Mouse (Mus musculus) heart, embryonic 11.5 days (tissue): Measurements from ENCODE around the gene Tbxa2r. TPM values are rescaled to one million over a fixed set of nuclear protein-coding genes. Genes with fewer than 3 reads are reported as not detected.

Experiments used
- ATAC-seq: fragments of 200-750 bp; cut with Nextera tagmentation; replicated peaks from 2 replicates; pipeline ENCODE4 v1.8.0; 2017; ENCODE audit warnings: moderate library complexity; ENCODE audit not compliant: insufficient number of reproducible peaks, low FRiP score, low TSS enrichment
- H3K27ac ChIP-seq: fragments of 300-500 bp; sonication (generic); 2 replicates; pipeline ENCODE4 v1.5.1; 2014; ENCODE audit warnings: mild to moderate bottlenecking, low read depth, low read length
- H3K27me3 ChIP-seq: fragments of 300-500 bp; sonication (generic); 2 replicates; pipeline ENCODE4 v1.6.1; 2014; ENCODE audit warnings: mild to moderate bottlenecking, low read length, mixed read lengths; ENCODE audit not compliant: control insufficient read depth, insufficient read depth
- H3K36me3 ChIP-seq: fragments of 300-500 bp; sonication (generic); 2 replicates; pipeline ENCODE4 v1.6.1; 2014; ENCODE audit warnings: mild to moderate bottlenecking, low read length, moderate library complexity, mixed read lengths; ENCODE audit not compliant: control insufficient read depth, insufficient read depth
- H3K4me1 ChIP-seq: fragments of 300-500 bp; sonication (generic); 2 replicates; pipeline ENCODE4 v1.6.1; 2014; ENCODE audit warnings: low read length; ENCODE audit not compliant: control insufficient read depth, insufficient read depth
- H3K4me2 ChIP-seq: fragments of 300-500 bp; sonication (generic); 2 replicates; pipeline ENCODE4 v1.6.1; 2014; ENCODE audit warnings: mild to moderate bottlenecking, moderate library complexity
- H3K4me3 ChIP-seq: fragments of 300-500 bp; sonication (generic); 2 replicates; pipeline ENCODE4 v1.5.1; 2014; ENCODE audit warnings: low read depth, low read length
- H3K9ac ChIP-seq: fragments of 300-500 bp; sonication (generic); 2 replicates; pipeline ENCODE4 v1.6.1; 2014; ENCODE audit warnings: mild to moderate bottlenecking, low read depth, low read length, moderate library complexity
- H3K9me3 ChIP-seq: fragments of 300-500 bp; sonication (generic); replicated peaks from 2 replicates; pipeline ENCODE4 v1.6.1; 2016; ENCODE audit warnings: low read length; ENCODE audit not compliant: control insufficient read depth
- WGBS: fragments of 180-500 bp; shearing (Covaris S2); extraction: QIAGEN DNeasy Blood & Tissue Kit; methylation state at CpG from one replicate; pipeline ENCODE4 v1.1.7; 2014; ENCODE audit not compliant: insufficient replicate concordance; 5-methylcytosine and 5-hydroxymethylcytosine counted together
- polyA plus RNA-seq: library from polyadenylated mRNA; unstranded; fragments of >200 nt; fragmentation: Nextera tagmentation; extraction: Ambion mirVana; gene quantifications from 2 replicates; pipeline ENCODE4 v1.2.1, GENCODE M21; 2014

Gene Tbxa2r
- polyA plus RNA-seq, 1 experiment from 2014 or later: 10.9 TPM

DNA sequence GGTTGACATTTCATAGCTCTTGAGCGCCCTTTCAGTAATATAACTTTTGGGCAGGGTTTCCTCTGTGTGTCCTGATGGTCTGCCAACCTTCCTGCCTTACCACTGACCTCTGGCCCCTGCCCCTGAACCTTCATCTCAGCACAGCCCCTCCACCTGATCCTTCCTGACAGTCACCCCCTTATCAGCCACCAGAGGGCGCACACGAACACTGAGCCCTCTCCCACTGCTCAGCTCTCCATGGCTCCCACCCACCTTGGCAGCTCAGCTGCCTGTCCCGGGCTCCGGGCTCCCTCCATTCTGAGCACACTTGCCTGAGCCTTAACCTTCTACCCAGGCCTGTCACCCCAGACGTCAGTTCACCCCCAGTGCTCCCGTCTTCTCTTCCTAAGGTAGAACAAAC, 39.3 kb upstream of the Tbxa2r start:
- ATAC-seq: no peak
- no peaks in the 10 kb centered on the region for H3K9me3 ChIP-seq
- H3K4me3 ChIP-seq: no peak overlapping the region
- peaks cover 46% of the 10 kb centered on the region for H3K27me3 ChIP-seq
- H3K4me1 ChIP-seq: peaks cover 17% of the 10 kb centered on the region
- H3K27ac ChIP-seq: no peak overlapping the region
- 3% methylated on average over 7 of the region's 7 CpGs for WGBS
- no peaks in the 10 kb centered on the region for H3K36me3 ChIP-seq
- H3K4me2 ChIP-seq: no peak overlapping the region
- H3K9ac ChIP-seq: no peak overlapping the region

DNA sequence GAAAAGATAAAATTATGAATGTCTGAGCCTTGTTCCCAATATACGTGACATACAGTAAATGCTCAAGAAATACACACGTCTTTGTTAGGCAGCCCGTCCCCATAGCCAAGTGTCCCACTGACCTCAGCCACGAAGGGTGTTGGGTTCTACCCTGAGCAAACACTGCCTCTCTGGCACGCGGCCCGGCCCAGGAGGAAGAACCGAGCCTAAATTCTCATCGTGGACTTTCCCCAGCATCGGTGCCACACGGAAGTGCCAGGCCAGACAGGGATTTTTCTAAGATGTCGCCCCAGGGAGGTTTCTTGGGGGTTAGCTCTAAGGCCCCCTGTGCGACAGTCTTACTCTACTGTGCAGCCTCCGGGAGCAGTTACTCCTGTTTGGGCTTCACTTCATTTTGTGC, 38.7 kb upstream of the Tbxa2r start:
- Histone ChIP-seq H3K4me3 (no peak overlapping the region), H3K4me1 (peaks cover 22% of the 10 kb centered on the region), H3K9me3 (no peaks in the 10 kb centered on the region), H3K27me3 (peaks cover 40% of the 10 kb centered on the region), H3K36me3 (no peaks in the 10 kb centered on the region), H3K27ac (no peak overlapping the region), H3K4me2 (no peak overlapping the region), H3K9ac (no peak overlapping the region)
- 66% methylated on average over 14 of the region's 14 CpGs for WGBS
- ATAC-seq: no peak

DNA sequence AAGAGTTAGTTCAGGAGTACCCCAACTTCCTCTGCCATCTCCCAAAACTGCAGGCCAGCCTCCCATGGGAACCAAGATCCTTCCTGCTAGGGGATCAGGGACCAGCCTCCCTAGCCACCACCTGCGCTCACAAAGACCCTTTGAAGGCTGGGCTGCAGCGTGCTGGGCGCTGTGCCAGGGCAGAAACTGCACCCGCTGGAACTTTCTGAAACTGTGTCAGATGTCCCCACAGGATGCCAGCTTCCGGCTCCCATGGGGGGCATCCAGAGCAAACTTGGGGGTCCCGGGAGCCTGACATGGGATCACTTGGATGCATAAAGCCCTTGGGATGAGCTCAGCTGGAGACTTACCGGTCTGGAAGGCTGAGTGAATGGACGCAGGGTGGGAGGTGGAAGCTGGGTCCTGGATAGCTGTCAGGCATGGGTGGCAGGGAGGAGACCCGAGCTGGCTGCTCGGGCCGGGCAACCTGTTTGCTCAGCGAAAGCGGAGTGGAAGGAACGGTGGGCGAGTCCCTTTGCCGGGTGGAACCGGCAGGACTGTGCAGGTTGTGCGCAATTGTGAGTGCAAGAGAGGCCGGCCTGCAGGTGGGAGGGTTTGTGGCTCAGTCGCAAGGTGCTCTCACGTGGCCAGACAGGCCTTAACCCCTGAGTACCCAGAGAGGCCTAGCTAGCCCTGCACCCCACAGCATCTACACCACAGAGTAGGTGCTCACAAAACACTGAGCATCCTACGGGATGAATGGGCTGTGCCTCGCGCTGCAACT, 37.7 kb upstream of the Tbxa2r start:
- Histone ChIP-seq H3K4me1 (peaks cover 32% of the 10 kb centered on the region), H3K9me3 (no peaks in the 10 kb centered on the region), H3K4me3 (no peak overlapping the region), H3K27ac (no peak overlapping the region), H3K36me3 (no peaks in the 10 kb centered on the region), H3K9ac (no peak overlapping the region), H3K4me2 (no peak overlapping the region), H3K27me3 (peaks cover 32% of the 10 kb centered on the region)
- ATAC-seq: no peak
- WGBS: 19% methylated on average over 24 of the region's 24 CpGs

DNA sequence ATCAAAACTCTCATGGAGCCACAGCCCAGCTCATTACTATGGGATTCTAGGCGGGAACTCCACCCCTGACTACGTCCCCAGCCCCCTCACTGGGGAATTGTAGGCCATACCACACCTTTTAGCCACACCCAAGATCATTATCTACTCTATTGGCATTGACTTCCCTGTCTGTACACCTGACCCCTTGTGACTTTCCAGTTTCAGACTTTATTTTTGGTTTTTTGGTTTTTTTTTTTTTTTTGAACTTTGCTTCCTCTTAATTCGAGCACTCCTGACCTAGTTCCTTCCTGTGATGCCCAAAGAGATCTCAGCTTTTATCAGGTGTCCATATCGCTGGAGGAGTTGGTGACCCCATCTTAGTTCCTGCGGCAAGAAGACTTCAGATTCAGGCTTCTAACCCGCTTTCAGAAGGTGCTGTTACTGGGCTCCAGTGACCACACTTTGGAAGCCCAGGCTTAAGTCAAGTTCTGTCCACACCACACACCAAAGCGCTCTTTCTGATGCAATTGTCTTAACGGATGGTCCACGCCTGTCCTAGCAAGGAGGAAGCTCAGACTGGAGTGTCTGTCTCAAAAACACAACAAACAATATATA, 36.9 kb upstream of the Tbxa2r start, which contains the start of gene Tjp3:
Gene Tjp3, minus strand, starts transcription at position 71 of the 594 bp plus-strand sequence.
- Histone ChIP-seq H3K9me3 (no peaks in the 10 kb centered on the region), H3K4me2 (peak within 1 kb of the TSS; percentile 19; the same call in 1 of the 2 replicates), H3K27me3 (peaks cover 32% of the 10 kb centered on the region), H3K4me3 (0 out of 2 replicates have a peak within 1 kb of the TSS, but pooled peaks have one; percentile 80), H3K9ac (no peak within 1 kb of the TSS), H3K27ac (no peak within 1 kb of the TSS), H3K4me1 (peaks cover 33% of the 10 kb centered on the region), H3K36me3 (no peaks in the 10 kb centered on the region)
- no peak for ATAC-seq
- WGBS: 72% methylated on average over 9 of the region's 9 CpGs

DNA sequence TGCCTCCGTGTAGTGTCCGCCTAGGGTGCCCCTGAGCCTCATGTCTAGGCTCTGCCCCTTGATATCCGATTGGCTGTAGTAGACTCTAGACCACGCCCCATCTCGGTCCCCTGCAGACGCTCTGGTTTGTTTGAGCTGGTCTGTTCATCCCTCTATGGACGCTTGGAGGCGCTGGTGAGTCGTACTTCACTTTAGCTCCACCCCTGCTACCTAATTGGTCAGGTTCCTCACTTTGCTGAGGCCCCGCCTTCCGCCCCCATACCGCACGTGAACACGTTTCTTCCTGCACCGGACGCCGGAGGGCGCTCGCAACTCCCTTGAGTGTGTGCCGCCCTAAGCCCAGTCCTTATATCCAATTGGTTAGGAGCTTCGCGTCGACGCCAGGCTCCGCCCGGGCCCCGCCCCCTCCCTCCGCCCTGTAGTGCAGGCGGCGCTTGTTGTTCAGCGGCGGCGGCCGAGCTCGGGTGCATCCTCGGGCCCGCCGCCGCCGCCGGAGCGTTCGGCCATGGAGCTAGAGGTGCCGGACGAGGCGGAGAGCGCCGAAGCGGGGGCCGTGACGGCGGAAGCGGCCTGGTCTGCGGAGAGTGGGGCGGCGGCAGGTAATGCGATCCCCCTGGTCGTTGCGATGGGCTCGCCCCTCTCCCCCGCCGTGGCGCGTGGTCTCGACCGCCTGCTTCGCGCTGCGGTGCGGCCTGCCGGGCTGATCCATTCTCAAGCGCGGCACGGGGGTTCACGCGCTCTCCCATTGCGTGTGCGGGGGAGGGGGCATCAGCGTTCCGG, 35.8 kb upstream of the Tbxa2r start, which contains the start of gene Pip5k1c:
Gene Pip5k1c, plus strand, starts transcription at position 410 of the 780 bp plus-strand sequence.
- Histone ChIP-seq H3K9me3 (no peaks in the 10 kb centered on the region), H3K36me3 (no peaks in the 10 kb centered on the region), H3K4me2 (peak within 1 kb of the TSS; percentile 96), H3K27me3 (peaks cover 32% of the 10 kb centered on the region), H3K4me1 (peaks cover 37% of the 10 kb centered on the region), H3K9ac (peak within 1 kb of the TSS; percentile 79), H3K27ac (peak within 1 kb of the TSS; percentile 51; the same call in 1 of the 2 replicates), H3K4me3 (peak within 1 kb of the TSS; percentile 80)
- peak; percentile 94 for ATAC-seq
- under 1% methylated on average over 77 of the region's 80 CpGs for WGBS

DNA sequence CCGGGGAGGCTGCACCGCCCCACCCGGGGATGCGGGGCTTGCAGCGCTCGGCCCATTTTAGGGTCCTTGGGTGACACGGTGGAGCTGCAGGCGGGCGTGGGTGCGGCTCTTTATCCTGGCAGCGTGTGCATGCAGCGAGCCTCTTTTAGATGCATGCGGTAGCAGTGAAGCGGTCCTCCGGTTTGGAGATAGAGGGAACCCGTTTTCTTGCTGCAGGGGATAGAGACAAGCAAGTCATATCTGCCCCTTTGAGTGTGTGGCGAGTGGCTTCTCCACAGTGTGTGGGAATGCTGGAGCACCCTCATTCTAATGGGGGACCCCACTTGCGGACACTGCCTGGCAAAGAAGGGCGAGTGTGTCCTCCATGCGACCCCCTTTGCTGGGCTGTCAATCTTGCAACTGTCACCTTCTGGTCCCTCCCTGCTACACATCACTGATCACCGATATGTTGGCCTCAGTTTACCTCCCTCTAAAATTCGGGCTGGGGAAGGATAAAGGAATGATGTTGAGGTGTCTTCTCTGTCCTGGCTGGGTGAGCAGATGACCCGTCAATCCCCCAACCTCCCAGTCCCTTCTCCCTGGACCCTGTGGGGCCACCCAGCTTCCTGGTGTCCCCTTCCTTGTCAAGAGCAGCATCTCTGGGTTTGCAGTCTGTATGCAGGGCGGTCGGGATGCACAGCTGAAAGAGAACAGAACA, 35.0 kb upstream of the Tbxa2r start:
- H3K36me3 ChIP-seq: no peaks in the 10 kb centered on the region
- H3K4me2 ChIP-seq: peak overlapping the region; percentile 96
- peaks cover 43% of the 10 kb centered on the region for H3K4me1 ChIP-seq
- no peak; the same call in 1 of the 2 replicates for ATAC-seq
- H3K4me3 ChIP-seq: peak overlapping the region; percentile 80
- H3K27me3 ChIP-seq: peaks cover 27% of the 10 kb centered on the region
- peak overlapping the region; percentile 79 for H3K9ac ChIP-seq
- 3% methylated on average over 25 of the region's 25 CpGs for WGBS
- H3K9me3 ChIP-seq: no peaks in the 10 kb centered on the region
- H3K27ac ChIP-seq: peak overlapping the region; percentile 51; the same call in 1 of the 2 replicates

DNA sequence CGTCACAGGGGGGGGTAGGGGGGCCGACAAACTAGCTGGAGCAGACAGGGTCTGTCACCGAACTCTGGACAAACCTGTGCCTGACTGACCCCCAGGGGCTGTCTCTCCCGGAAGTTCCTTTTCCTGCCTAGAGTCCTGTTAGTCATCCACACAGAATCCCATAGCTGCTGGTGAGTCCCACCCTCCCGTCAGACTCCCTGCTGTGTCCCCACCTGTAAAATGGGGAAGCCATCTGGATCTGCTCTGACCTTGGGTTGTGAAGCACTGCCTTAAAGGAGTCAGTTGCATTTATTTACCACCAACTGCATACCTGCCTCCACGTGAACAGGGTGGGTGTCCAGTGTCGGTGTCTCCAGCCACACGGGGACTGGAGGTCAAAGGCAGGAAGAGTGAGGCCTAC, 34.1 kb upstream of the Tbxa2r start:
- Histone ChIP-seq H3K4me1 (peaks cover 47% of the 10 kb centered on the region), H3K27me3 (peaks cover 24% of the 10 kb centered on the region), H3K27ac (no peak overlapping the region), H3K9me3 (no peaks in the 10 kb centered on the region), H3K4me3 (peak overlapping the region; percentile 80; the same call in 1 of the 2 replicates), H3K9ac (peak overlapping the region; percentile 79; the same call in 1 of the 2 replicates), H3K4me2 (peak overlapping the region; percentile 96), H3K36me3 (no peaks in the 10 kb centered on the region)
- no peak for ATAC-seq
- 48% methylated on average over 8 of the region's 8 CpGs for WGBS

DNA sequence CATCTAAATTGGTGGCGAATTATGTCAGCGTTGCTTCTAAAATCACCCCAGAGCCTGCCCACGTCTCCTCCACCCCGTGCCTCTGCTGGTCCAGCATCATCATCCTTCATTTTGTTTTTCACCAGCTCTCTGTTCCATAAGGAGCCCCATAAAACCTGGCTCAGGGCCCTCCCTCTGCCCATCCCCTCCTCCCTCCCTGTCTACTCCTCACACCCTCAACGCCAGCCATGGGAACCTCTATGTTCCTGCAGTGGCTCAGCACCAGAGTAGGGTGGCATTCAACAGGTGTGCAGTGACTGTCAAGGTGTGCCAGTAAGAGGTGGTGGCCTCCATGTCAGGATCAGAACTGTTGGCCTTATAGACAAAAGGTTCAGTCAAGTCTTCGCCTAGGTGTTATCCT, 33.3 kb upstream of the Tbxa2r start:
- no peak for ATAC-seq
- WGBS: 83% methylated on average over 6 of the region's 6 CpGs
- Histone ChIP-seq H3K4me1 (peaks cover 55% of the 10 kb centered on the region), H3K4me2 (no peak overlapping the region; the same call in 1 of the 2 replicates), H3K9ac (no peak overlapping the region), H3K27me3 (peaks cover 16% of the 10 kb centered on the region), H3K9me3 (no peaks in the 10 kb centered on the region), H3K27ac (no peak overlapping the region), H3K36me3 (no peaks in the 10 kb centered on the region), H3K4me3 (no peak overlapping the region)
